In genomic region chr11:19941978-19942377, GRCm38 (mm10) we compare ENCODE assay signal across 22 mouse cellular contexts. TPM values are rescaled to one million over a fixed set of nuclear protein-coding genes. Genes with fewer than 3 reads are reported as not detected.
DNase-seq lines count a peak whose midpoint lies in the region; ATAC-seq lines count a peak whose summit lies in the region.
"Had no signal": no experiment of that assay in that cellular context is flagged by ENCODE, and none has a peak within 500 bp of the region (broad histone marks: within the 10 kb centered on the region; RNA-seq: fewer than 3 reads in every experiment).

No protein-coding gene starts in this region.

- ATAC-seq in forebrain, embryonic 15.5 days (replicated peaks), result 0 out of 2 replicates have a peak, but pooled peaks have one; percentile 17
- ATAC-seq in forebrain, embryonic 13.5 days, result no peak
- ATAC-seq in lung, embryonic 15.5 days (ENCODE audit: borderline replicate concordance, extremely low read depth, low FRiP score, low TSS enrichment), result peak; percentile 31; the same call in 1 of the 2 replicates
- 0 out of 2 replicates have a peak, but pooled peaks have one; percentile 30 for ATAC-seq in limb, embryonic 13.5 days (ENCODE audit: low FRiP score, low read depth)
- no peak for ATAC-seq in kidney, embryonic 15.5 days (replicated peaks; ENCODE audit: low FRiP score)
- ATAC-seq: forebrain, embryonic 14.5 days; hindbrain, embryonic 16.5 days; Patski had no signal

- no peak overlapping the region for H3K9ac ChIP-seq in forebrain, embryonic 15.5 days (replicated peaks)
- no peak overlapping the region for H3K9ac ChIP-seq in forebrain, embryonic 13.5 days
- H3K9ac ChIP-seq in lung, embryonic 15.5 days, result no peak overlapping the region
- no peak overlapping the region for H3K9ac ChIP-seq in limb, embryonic 13.5 days
- no peak overlapping the region for H3K9ac ChIP-seq in kidney, embryonic 15.5 days
- H3K9ac ChIP-seq: liver, embryonic 13.5 days had no signal

- no peak overlapping the region for H3K4me2 ChIP-seq in forebrain, embryonic 15.5 days (replicated peaks)
- no peak overlapping the region for H3K4me2 ChIP-seq in forebrain, embryonic 13.5 days
- no peak overlapping the region for H3K4me2 ChIP-seq in lung, embryonic 15.5 days
- H3K4me2 ChIP-seq in limb, embryonic 13.5 days (replicated peaks), result no peak overlapping the region
- H3K4me2 ChIP-seq in kidney, embryonic 15.5 days, result no peak overlapping the region
- H3K4me2 ChIP-seq: liver, embryonic 13.5 days had no signal

- no peaks in the 10 kb centered on the region for H3K9me3 ChIP-seq in forebrain, embryonic 15.5 days
- H3K9me3 ChIP-seq in forebrain, embryonic 13.5 days (replicated peaks), result no peaks in the 10 kb centered on the region
- H3K9me3 ChIP-seq in lung, embryonic 15.5 days, result no peaks in the 10 kb centered on the region
- H3K9me3 ChIP-seq in limb, embryonic 13.5 days, result no peaks in the 10 kb centered on the region
- H3K9me3 ChIP-seq in kidney, embryonic 15.5 days (replicated peaks), result no peaks in the 10 kb centered on the region

- H3K36me3 ChIP-seq in forebrain, embryonic 15.5 days, result no peaks in the 10 kb centered on the region
- no peaks in the 10 kb centered on the region for H3K36me3 ChIP-seq in forebrain, embryonic 13.5 days (ENCODE audit: poor library complexity, severe bottlenecking)
- H3K36me3 ChIP-seq in lung, embryonic 15.5 days, result no peaks in the 10 kb centered on the region
- H3K36me3 ChIP-seq in limb, embryonic 13.5 days, result peaks cover 21% of the 10 kb centered on the region
- H3K36me3 ChIP-seq in kidney, embryonic 15.5 days, result peaks cover 9% of the 10 kb centered on the region

- H3K4me1 ChIP-seq in forebrain, embryonic 15.5 days, result peaks cover 20% of the 10 kb centered on the region
- H3K4me1 ChIP-seq in forebrain, embryonic 13.5 days, result peaks cover 20% of the 10 kb centered on the region
- H3K4me1 ChIP-seq in lung, embryonic 15.5 days, result 0 out of 2 replicates have a peak, but pooled peaks cover 7% of the 10 kb centered on the region
- peaks cover 38% of the 10 kb centered on the region for H3K4me1 ChIP-seq in limb, embryonic 13.5 days
- peaks cover 26% of the 10 kb centered on the region for H3K4me1 ChIP-seq in kidney, embryonic 15.5 days

- no peak overlapping the region for H3K4me3 ChIP-seq in forebrain, embryonic 15.5 days
- no peak overlapping the region for H3K4me3 ChIP-seq in forebrain, embryonic 13.5 days
- H3K4me3 ChIP-seq in lung, embryonic 15.5 days, result no peak overlapping the region
- H3K4me3 ChIP-seq in limb, embryonic 13.5 days, result no peak overlapping the region
- H3K4me3 ChIP-seq in kidney, embryonic 15.5 days (replicated peaks), result no peak overlapping the region
- H3K4me3 ChIP-seq: liver, embryonic 13.5 days had no signal

- H3K27me3 ChIP-seq in forebrain, embryonic 15.5 days, result no peaks in the 10 kb centered on the region
- H3K27me3 ChIP-seq in forebrain, embryonic 13.5 days, result no peaks in the 10 kb centered on the region
- peaks cover 3% of the 10 kb centered on the region; the same call in 1 of the 2 replicates for H3K27me3 ChIP-seq in lung, embryonic 15.5 days
- no peaks in the 10 kb centered on the region for H3K27me3 ChIP-seq in limb, embryonic 13.5 days
- no peaks in the 10 kb centered on the region for H3K27me3 ChIP-seq in kidney, embryonic 15.5 days
- H3K27me3 ChIP-seq: liver, embryonic 13.5 days; Patski had no signal

- DNase-seq in lung, postnatal 25 days (ENCODE audit: low spot score), result no peak
- no peak for DNase-seq in retina, postnatal 1 day
- DNase-seq in frontal cortex, postnatal 10 days (ENCODE audit: low spot score in 2 of 2), result no peak
- DNase-seq: adrenal gland, postnatal 14 days; cerebellum, adult 18-20 months; kidney, adult 11 months; kidney, postnatal 36 days; liver, embryonic 13.5 days; lung, adult 18-20 months; lung, postnatal 10 days; midbrain, embryonic 14.5 days; right cerebral cortex, postnatal 14 days; spleen, adult 18-20 months; thymus, postnatal 14 days had no signal

- WGBS in forebrain, embryonic 15.5 days, result 92% methylated on average over 4 of the region's 4 CpGs
- WGBS in forebrain, embryonic 13.5 days, result 96% methylated on average over 4 of the region's 4 CpGs
- 70% methylated on average over 4 of the region's 4 CpGs for WGBS in lung, embryonic 15.5 days
- 76% methylated on average over 4 of the region's 4 CpGs for WGBS in limb, embryonic 13.5 days
- 63% methylated on average over 4 of the region's 4 CpGs for WGBS in kidney, embryonic 15.5 days

- no peak overlapping the region for H3K27ac ChIP-seq in forebrain, embryonic 15.5 days (replicated peaks)
- no peak overlapping the region for H3K27ac ChIP-seq in forebrain, embryonic 13.5 days
- no peak overlapping the region for H3K27ac ChIP-seq in lung, embryonic 15.5 days
- H3K27ac ChIP-seq in limb, embryonic 13.5 days, result no peak overlapping the region
- H3K27ac ChIP-seq in kidney, embryonic 15.5 days, result no peak overlapping the region
- H3K27ac ChIP-seq: liver, embryonic 13.5 days had no signal

RNA-seq across cellular contexts. Expression of gene Spred2, which starts 17.8 kb away (rescaled TPM):
- 8.1 and 9.3 TPM in 2 replicates for polyA plus RNA-seq in forebrain, embryonic 15.5 days (2015; fragmentation: Nextera tagmentation; extraction: Ambion mirVana)
- 6.9 and 7.6 TPM in 2 replicates for polyA plus RNA-seq in forebrain, embryonic 13.5 days (2015; fragmentation: Nextera tagmentation; extraction: Ambion mirVana)
- polyA plus RNA-seq in lung, embryonic 15.5 days (2015; fragmentation: Nextera tagmentation; extraction: Ambion mirVana), result 6.3 and 6.6 TPM in 2 replicates
- polyA plus RNA-seq in limb, embryonic 13.5 days (2015; fragmentation: Nextera tagmentation; extraction: Ambion mirVana), result 8.5 and 9.2 TPM in 2 replicates
- 9.8 and 11.0 TPM in 2 replicates for polyA plus RNA-seq in kidney, embryonic 15.5 days (2015; fragmentation: Nextera tagmentation; extraction: Ambion mirVana)

Comparison
In these comparisons a context has a peak if more than half of its experiments do, and no peak if none do; other contexts are left out.
1. ATAC-seq: peak in forebrain, embryonic 15.5 days (single experiment), lung, embryonic 15.5 days (single experiment) and limb, embryonic 13.5 days (single experiment); none in forebrain, embryonic 13.5 days (single experiment) and kidney, embryonic 15.5 days (single experiment).